Mouse (Mus musculus) forebrain, embryonic 13.5 days (tissue): ENCODE data around the gene Slc17a2. TPM values are rescaled to one million over a fixed set of nuclear protein-coding genes. Genes with fewer than 3 reads are reported as not detected.
"Not testable (repeated sequence)": the region's sequence is repeated elsewhere in the genome, so short reads cannot be mapped to it uniquely, and the experiment has no call there.

Experiments
- ATAC-seq: fragments of 200-750 bp; cut with Nextera tagmentation; 2 replicates; pipeline ENCODE4 v1.8.0; 2017
- H3K27ac ChIP-seq: fragments of 300-500 bp; sonication (generic); 2 replicates; pipeline ENCODE4 v1.5.1; 2015; ENCODE audit warnings: inconsistent platforms, mild to moderate bottlenecking, moderate library complexity
- H3K27me3 ChIP-seq: fragments of 300-500 bp; sonication (generic); 2 replicates; pipeline ENCODE4 v1.6.1; 2015; ENCODE audit warnings: mild to moderate bottlenecking, inconsistent platforms
- H3K36me3 ChIP-seq: fragments of 300-500 bp; sonication (generic); 2 replicates; pipeline ENCODE4 v1.6.1; 2015; ENCODE audit warnings: mild to moderate bottlenecking, inconsistent platforms; ENCODE audit not compliant: poor library complexity, severe bottlenecking
- H3K4me1 ChIP-seq: fragments of 300-500 bp; sonication (generic); 2 replicates; pipeline ENCODE4 v1.6.1; 2015; ENCODE audit warnings: inconsistent platforms
- H3K4me2 ChIP-seq: fragments of 300-500 bp; sonication (generic); 2 replicates; pipeline ENCODE4 v1.6.1; 2015; ENCODE audit warnings: inconsistent platforms, mild to moderate bottlenecking, moderate library complexity
- H3K4me3 ChIP-seq: fragments of 300-500 bp; sonication (generic); 2 replicates; pipeline ENCODE4 v1.5.1; 2015; ENCODE audit warnings: mild to moderate bottlenecking, inconsistent platforms
- H3K9ac ChIP-seq: fragments of 300-500 bp; sonication (generic); 2 replicates; pipeline ENCODE4 v1.6.1; 2015; ENCODE audit warnings: mild to moderate bottlenecking, inconsistent platforms
- H3K9me3 ChIP-seq: fragments of 300-500 bp; sonication (generic); replicated peaks from 2 replicates; pipeline ENCODE4 v1.6.1; 2016; ENCODE audit warnings: inconsistent platforms
- WGBS: fragments of 180-500 bp; shearing (Covaris S2); methylation state at CpG from one replicate; pipeline ENCODE4 v1.1.7; 2015; 5-methylcytosine and 5-hydroxymethylcytosine counted together
- polyA plus RNA-seq: library from polyadenylated mRNA; unstranded; fragments of >200 nt; fragmentation: Nextera tagmentation; extraction: Ambion mirVana; gene quantifications from 2 replicates; pipeline ENCODE4 v1.2.1, GENCODE M21; 2015

Slc17a2 gene
- polyA plus RNA-seq: not detected in 2 replicates

DNA sequence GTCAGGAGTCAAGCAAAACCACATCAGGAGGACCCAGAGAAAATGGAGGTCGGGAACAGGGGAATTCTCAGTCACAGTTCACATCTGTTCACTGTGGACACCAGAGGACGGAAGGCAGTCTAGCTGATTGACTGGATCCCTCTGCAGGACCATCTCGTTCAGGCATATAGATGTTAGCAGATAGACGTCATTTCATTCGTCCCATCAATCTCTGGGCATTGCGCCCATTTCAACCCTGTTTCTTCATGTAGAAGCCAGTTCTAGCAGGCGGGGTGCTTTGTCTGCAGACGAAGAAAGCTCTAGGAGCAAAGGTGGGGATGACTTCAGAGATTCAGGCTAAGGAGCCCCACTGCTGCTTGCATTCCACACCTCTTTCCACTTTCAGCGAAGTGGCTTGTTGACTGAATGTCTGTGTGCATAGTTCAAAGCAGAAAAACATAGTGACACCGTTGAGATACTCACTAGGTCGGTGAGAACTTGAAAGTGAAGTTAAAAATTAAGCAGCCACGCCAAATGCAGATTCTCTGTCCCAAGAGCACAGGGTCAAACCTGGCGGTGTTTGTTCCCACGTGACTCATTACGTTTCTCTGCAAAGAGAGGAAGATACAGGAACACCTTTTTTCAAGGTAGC, at the start of gene Slc17a2:
Gene Slc17a2, plus strand, starts transcription at position 572 of the 631 bp plus-strand sequence.
- no peak within 1 kb of the TSS for H3K4me3 ChIP-seq
- 92% methylated on average over 15 of the region's 15 CpGs for WGBS
- H3K27ac ChIP-seq: no peak within 1 kb of the TSS
- no peaks in the 10 kb centered on the region for H3K4me1 ChIP-seq
- no peaks in the 10 kb centered on the region for H3K9me3 ChIP-seq
- no peaks in the 10 kb centered on the region for H3K27me3 ChIP-seq
- no peak within 1 kb of the TSS for H3K9ac ChIP-seq
- no peak within 1 kb of the TSS for H3K4me2 ChIP-seq
- no peaks in the 10 kb centered on the region for H3K36me3 ChIP-seq
- ATAC-seq: no peak

DNA sequence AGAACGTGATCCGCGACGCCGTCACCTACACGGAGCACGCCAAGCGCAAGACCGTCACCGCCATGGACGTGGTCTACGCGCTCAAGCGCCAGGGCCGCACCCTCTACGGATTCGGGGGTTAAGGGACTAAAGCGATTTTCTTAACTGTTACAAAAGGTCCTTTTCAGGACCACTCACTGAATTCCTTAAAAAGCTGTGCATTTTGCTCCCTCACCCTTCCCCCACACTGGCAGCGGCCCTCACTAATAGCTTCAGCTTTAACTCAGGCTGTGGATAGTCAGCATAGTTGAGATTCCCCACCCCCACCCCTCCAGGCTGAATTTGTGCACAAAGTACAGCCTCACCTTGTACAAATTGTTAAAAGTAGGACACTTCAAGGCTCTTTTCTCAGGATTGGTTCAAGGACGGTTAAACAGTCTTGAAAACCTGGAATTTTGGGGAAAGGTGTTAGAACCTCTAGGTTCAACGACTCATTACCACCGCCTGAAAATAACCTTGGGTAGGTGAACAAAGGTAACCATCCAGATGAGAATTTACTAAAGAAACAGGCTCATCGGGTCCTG, 49.5 kb upstream of the Slc17a2 start:
- no peaks in the 10 kb centered on the region for H3K36me3 ChIP-seq
- H3K27me3 ChIP-seq: no peaks in the 10 kb centered on the region
- WGBS: 1% methylated on average over 15 of the region's 23 CpGs
- H3K4me2 ChIP-seq: peak overlapping the region; percentile 69
- peak overlapping the region; percentile 71 for H3K9ac ChIP-seq
- H3K9me3 ChIP-seq: no peaks in the 10 kb centered on the region
- peaks cover 31% of the 10 kb centered on the region for H3K4me1 ChIP-seq
- peak overlapping the region; percentile 89 for H3K27ac ChIP-seq
- H3K4me3 ChIP-seq: peak overlapping the region; percentile 41
- ATAC-seq: no peak; the same call in 1 of the 2 replicates

DNA sequence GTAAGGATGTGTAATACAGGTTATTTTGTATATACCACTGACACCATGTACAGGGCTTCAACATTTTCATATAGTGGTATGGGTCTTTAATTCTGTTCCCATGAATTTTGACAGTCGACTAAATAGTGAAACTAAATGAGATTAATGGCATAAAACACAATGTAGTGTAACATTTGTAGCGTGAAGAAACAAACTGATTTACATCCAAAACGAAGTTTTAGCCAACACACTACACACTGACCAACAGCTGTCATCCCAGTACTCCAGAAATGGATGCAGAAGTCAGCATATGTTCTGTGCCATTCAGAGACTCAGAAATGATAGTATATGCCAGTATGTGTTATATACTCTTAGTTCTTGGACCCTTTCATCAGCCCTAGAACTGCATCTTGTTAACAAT, 48.9 kb upstream of the Slc17a2 start:
- Histone ChIP-seq H3K9ac (no peak overlapping the region), H3K9me3 (no peaks in the 10 kb centered on the region), H3K4me2 (peak overlapping the region; percentile 6; the same call in 1 of the 2 replicates), H3K4me3 (no peak overlapping the region), H3K27ac (peak overlapping the region; percentile 48; the same call in 1 of the 2 replicates), H3K36me3 (no peaks in the 10 kb centered on the region), H3K27me3 (no peaks in the 10 kb centered on the region), H3K4me1 (peaks cover 30% of the 10 kb centered on the region)
- WGBS: 50% methylated on average over 3 of the region's 3 CpGs
- no peak for ATAC-seq

DNA sequence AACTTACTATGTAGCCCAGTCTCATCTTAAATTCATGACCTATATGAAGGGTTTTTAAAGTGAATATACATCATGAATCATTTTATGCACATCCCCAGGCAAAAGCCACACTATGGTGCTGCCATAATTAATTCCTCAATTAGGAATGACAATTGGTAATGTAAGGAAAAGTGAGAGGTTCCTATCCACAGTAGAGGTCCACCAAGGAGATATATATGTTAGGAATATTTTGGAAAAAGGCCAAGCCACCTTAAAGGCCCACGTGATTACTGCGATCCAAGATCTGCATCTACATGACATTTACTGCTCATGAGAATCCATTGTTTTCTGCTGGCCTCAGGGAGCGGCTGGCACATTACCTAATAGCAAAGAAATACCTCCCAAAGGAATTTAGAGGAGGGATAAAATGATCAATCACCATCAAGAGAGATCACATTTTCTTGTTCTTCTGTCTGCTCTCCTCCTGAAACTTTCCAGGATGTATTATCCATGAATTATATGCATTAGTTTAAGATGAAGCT, 47.5 kb upstream of the Slc17a2 start:
- Histone ChIP-seq H3K9ac (no peak overlapping the region), H3K4me1 (peaks cover 39% of the 10 kb centered on the region), H3K27ac (0 out of 2 replicates have a peak overlapping the region, but pooled peaks have one; percentile 19), H3K4me2 (no peak overlapping the region), H3K9me3 (no peaks in the 10 kb centered on the region), H3K27me3 (no peaks in the 10 kb centered on the region), H3K36me3 (no peaks in the 10 kb centered on the region), H3K4me3 (no peak overlapping the region)
- 71% methylated on average over 3 of the region's 3 CpGs for WGBS
- no peak for ATAC-seq

DNA sequence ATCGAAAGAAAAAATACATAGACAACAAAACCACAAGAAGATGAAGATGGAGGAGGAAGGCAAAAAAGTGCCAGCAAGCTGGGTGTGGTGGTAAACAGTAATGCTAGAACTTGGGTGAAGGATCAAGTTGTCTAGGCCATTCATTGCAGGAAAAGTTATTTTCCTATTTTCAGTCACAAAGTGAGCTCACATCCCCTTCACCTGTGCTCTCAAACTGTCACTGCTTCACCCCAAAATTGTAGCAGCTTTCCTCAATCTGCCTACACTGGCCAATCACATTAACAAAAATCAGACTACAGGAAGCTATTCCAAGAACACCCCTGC, 46.9 kb upstream of the Slc17a2 start:
- WGBS: 74% methylated on average over 1 of the region's 1 CpGs
- no peaks in the 10 kb centered on the region for H3K9me3 ChIP-seq
- peak overlapping the region; percentile 78 for H3K4me2 ChIP-seq
- no peaks in the 10 kb centered on the region for H3K27me3 ChIP-seq
- H3K9ac ChIP-seq: peak overlapping the region; percentile 74
- H3K4me1 ChIP-seq: peaks cover 41% of the 10 kb centered on the region
- H3K36me3 ChIP-seq: no peaks in the 10 kb centered on the region
- H3K4me3 ChIP-seq: peak overlapping the region; percentile 53
- peak overlapping the region; percentile 85 for H3K27ac ChIP-seq
- ATAC-seq: no peak

DNA sequence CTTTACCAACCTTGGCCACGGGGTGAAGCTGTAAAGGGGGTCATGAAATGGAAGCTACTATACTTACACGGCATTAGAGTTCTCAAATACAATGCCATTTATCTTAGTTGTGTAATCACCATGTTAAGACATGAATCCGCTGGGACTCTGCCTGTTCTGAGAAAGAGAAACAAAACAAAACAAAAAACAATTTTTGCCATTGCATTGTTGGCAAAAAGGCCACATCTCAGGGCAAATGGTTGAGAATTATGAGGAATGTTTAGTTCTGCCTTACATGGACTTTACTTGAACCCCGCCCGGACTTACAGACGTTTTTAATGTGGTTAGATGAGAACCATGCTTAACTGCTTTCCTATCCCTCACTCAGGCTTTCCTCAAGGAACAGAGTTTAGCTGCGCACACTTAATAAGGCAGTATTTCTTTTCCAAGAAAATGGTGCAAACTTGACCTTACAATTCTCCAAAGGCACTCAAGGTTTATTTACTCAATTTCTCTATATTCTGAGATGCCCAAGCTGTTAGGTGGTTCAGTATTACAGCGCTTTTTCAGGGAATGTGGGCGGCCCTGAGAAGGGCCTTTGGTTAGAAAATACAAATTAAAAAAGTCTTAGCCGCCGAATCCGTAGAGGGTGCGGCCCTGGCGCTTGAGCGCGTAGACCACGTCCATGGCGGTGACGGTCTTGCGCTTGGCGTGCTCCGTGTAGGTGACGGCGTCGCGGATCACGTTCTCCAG, 46.4 kb upstream of the Slc17a2 start:
- H3K9ac ChIP-seq: peak overlapping the region; percentile 74
- peak overlapping the region; percentile 85 for H3K27ac ChIP-seq
- no peaks in the 10 kb centered on the region for H3K36me3 ChIP-seq
- no peaks in the 10 kb centered on the region for H3K9me3 ChIP-seq
- peak overlapping the region; percentile 78 for H3K4me2 ChIP-seq
- no peaks in the 10 kb centered on the region for H3K27me3 ChIP-seq
- peaks cover 41% of the 10 kb centered on the region for H3K4me1 ChIP-seq
- 1% methylated on average over 24 of the region's 27 CpGs for WGBS
- ATAC-seq: no peak; the same call in 1 of the 2 replicates
- peak overlapping the region; percentile 53 for H3K4me3 ChIP-seq

DNA sequence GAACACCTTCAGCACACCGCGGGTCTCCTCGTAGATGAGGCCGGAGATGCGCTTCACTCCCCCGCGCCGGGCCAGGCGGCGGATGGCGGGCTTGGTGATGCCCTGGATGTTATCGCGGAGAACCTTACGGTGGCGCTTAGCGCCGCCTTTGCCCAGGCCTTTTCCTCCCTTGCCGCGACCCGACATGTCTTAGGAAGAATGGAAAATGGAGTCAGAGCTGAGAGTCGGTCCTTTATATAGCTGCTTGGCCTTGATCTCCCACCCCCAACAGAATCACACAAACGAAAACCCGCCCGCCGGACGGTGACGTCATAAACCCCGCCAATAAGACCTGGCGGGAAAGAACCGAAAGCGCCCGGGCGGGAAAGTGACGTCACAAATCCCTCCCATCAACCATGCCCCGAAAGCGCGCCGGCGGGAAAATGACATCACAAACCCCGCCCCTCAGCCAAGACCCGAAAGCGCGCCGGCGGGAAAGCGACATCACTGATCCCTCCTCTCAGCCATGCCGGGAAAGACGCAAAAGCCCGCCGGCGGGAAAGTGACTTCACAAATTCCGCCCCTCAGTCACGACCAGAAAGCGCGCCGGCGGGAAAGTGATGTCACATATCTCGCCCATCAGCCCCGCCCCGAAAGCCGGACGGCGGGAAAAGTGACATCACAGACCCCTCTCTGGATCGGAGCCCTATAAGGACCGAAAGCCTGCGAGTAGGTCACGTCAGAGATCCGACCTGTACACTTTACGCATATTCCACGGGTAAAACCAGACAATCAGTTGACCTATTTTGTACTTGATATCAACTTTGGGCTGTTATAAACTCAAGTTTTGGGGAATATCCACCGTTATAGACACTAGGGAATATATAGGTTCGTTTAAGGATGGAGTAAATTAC, 45.6 kb upstream of the Slc17a2 start, which contains the start of gene Hist1h4a:
Gene Hist1h4a, minus strand, starts transcription at position 259 of the 893 bp plus-strand sequence.
- Histone ChIP-seq H3K4me3 (peak within 1 kb of the TSS; percentile 53), H3K9me3 (no peaks in the 10 kb centered on the region), H3K4me1 (peaks cover 39% of the 10 kb centered on the region), H3K4me2 (peak within 1 kb of the TSS; percentile 78), H3K9ac (peak within 1 kb of the TSS; percentile 74), H3K27ac (peak within 1 kb of the TSS; percentile 85), H3K36me3 (no peaks in the 10 kb centered on the region), H3K27me3 (no peaks in the 10 kb centered on the region)
- WGBS: under 1% methylated on average over 61 of the region's 72 CpGs
- peak; percentile 76 for ATAC-seq

DNA sequence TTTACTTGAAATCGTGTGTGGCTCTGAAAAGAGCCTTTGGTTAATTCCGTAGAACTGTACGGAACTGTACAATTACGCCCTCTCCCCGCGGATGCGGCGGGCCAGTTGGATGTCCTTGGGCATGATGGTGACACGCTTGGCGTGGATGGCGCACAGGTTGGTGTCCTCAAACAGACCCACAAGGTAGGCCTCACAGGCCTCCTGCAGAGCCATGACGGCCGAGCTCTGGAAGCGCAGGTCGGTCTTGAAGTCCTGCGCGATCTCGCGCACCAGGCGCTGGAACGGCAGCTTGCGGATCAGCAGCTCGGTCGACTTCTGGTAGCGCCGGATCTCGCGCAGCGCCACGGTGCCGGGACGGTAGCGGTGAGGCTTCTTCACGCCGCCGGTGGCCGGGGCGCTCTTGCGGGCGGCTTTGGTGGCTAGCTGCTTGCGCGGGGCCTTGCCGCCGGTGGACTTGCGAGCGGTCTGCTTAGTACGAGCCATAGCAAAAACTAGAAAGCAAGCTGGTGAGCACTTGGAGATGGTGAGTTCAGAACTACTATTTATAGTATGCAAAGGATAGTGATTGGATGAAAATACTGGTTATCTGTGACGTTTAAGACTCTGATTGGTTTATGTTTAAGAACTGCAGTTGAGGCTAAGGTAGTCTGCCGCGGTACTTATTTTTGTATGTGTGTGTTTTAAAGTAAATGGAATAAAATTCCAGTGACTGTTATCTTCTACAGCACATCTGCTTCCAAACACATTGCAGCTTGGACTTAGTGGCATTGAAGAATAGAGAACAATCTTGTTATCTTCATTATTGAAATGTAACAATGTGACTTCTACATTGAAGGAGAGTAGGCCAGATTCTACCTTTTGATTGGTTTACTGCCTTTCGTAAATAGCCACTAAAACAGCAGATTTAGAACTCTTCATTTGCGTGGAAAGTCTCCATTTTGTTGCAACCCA, 44.6 kb upstream of the Slc17a2 start, which contains the start of gene Hist1h3a:
Gene Hist1h3a, minus strand, starts transcription at position 516 of the 951 bp plus-strand sequence.
- under 1% methylated on average over 30 of the region's 52 CpGs for WGBS
- Histone ChIP-seq H3K4me3 (peak within 1 kb of the TSS; percentile 53), H3K4me2 (peak within 1 kb of the TSS; percentile 78), H3K9ac (peak within 1 kb of the TSS; percentile 66), H3K27ac (peak within 1 kb of the TSS; percentile 85), H3K4me1 (peaks cover 38% of the 10 kb centered on the region)
- H3K36me3 ChIP-seq, H3K27me3 ChIP-seq, H3K9me3 ChIP-seq: not testable (repeated sequence)
- peak; percentile 79 for ATAC-seq

DNA sequence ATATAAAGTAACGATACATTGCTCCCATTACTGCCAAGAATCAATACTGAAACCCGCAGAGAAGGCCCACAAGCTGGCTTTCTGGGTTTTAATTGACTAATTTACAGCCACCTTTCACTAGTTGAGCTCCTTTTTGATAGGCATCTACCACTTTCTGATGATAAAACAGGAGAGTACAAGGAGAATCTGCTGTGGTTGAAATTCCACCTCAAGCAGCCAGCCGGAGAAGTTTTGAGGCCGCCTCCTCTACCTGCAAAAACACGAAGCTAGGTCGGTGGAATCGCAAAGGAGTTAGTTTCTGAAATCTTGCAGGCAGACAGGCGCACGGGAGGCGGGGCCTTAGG, 43.6 kb upstream of the Slc17a2 start:
- H3K27ac ChIP-seq: peak overlapping the region; percentile 85
- no peaks in the 10 kb centered on the region for H3K36me3 ChIP-seq
- ATAC-seq: no peak
- WGBS: under 1% methylated on average over 10 of the region's 10 CpGs
- H3K27me3 ChIP-seq: no peaks in the 10 kb centered on the region
- H3K9me3 ChIP-seq: no peaks in the 10 kb centered on the region
- peaks cover 30% of the 10 kb centered on the region for H3K4me1 ChIP-seq
- peak overlapping the region; percentile 53 for H3K4me3 ChIP-seq
- H3K9ac ChIP-seq: peak overlapping the region; percentile 80; the same call in 1 of the 2 replicates
- H3K4me2 ChIP-seq: peak overlapping the region; percentile 78

DNA sequence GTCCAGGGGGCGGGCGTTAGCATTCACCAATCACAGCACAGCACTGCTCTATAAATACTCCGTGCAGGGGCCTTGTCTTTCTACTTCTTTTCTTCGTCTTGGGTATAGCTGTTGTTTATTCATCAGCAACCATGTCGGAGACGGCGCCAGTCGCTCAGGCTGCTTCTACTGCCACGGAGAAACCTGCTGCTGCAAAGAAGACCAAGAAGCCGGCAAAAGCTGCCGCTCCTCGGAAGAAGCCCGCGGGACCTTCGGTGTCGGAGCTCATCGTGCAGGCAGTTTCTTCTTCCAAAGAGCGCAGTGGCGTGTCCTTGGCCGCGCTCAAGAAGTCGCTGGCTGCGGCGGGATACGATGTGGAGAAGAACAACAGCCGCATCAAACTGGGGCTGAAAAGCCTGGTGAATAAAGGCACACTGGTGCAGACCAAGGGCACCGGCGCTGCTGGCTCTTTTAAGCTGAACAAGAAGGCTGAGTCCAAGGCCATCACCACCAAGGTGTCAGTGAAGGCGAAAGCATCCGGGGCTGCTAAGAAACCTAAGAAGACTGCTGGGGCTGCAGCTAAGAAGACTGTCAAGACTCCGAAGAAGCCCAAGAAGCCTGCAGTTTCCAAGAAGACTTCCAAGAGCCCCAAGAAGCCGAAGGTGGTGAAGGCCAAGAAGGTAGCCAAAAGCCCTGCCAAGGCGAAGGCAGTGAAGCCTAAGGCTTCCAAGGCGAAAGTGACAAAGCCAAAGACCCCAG, 43.0 kb upstream of the Slc17a2 start, which contains the start of gene Hist1h1a:
Gene Hist1h1a, plus strand, starts transcription at position 81 of the 738 bp plus-strand sequence.
- WGBS: 2% methylated on average over 34 of the region's 34 CpGs
- H3K9ac ChIP-seq: peak within 1 kb of the TSS; percentile 80
- no peaks in the 10 kb centered on the region for H3K9me3 ChIP-seq
- peak within 1 kb of the TSS; percentile 53 for H3K4me3 ChIP-seq
- H3K4me2 ChIP-seq: peak within 1 kb of the TSS; percentile 78
- H3K4me1 ChIP-seq: peaks cover 30% of the 10 kb centered on the region
- peak; percentile 74 for ATAC-seq
- H3K36me3 ChIP-seq: no peaks in the 10 kb centered on the region
- H3K27me3 ChIP-seq: no peaks in the 10 kb centered on the region
- H3K27ac ChIP-seq: peak within 1 kb of the TSS; percentile 85
